Mouse (Mus musculus) heart, postnatal 0 days (tissue): ENCODE results near the gene Exosc7. TPM values are rescaled to one million over a fixed set of nuclear protein-coding genes. Genes with fewer than 3 reads are reported as not detected.

Experiments used
- ATAC-seq: fragments of 200-750 bp; cut with Nextera tagmentation; 2 replicates; pipeline ENCODE4 v1.8.0; 2017; ENCODE audit warnings: low read depth, moderate number of reproducible peaks, moderate library complexity; ENCODE audit not compliant: insufficient read depth
- DNase-seq: peaks from one replicate; pipeline ENCODE4 v3.0.0-alpha.2; 2016; ENCODE audit warnings: low spot score
- H3K27ac ChIP-seq: fragments of 300-500 bp; sonication (generic); 2 replicates; pipeline ENCODE4 v1.5.1; 2014; ENCODE audit warnings: low read depth, mild to moderate bottlenecking
- H3K27me3 ChIP-seq: fragments of 300-500 bp; sonication (generic); 2 replicates; pipeline ENCODE4 v1.6.1; 2014; ENCODE audit warnings: low read length, mixed read lengths; ENCODE audit not compliant: control insufficient read depth, insufficient read depth
- H3K36me3 ChIP-seq: fragments of 300-500 bp; sonication (generic); replicated peaks from 2 replicates; pipeline ENCODE4 v1.6.1; 2014; ENCODE audit warnings: low read length, mixed read lengths; ENCODE audit not compliant: control insufficient read depth, insufficient read depth
- H3K4me1 ChIP-seq: fragments of 300-500 bp; sonication (generic); 2 replicates; pipeline ENCODE4 v1.6.1; 2014; ENCODE audit warnings: antibody characterized with exemption; ENCODE audit not compliant: control insufficient read depth, insufficient read depth
- H3K4me2 ChIP-seq: fragments of 300-500 bp; sonication (generic); 2 replicates; pipeline ENCODE4 v1.6.1; 2014; ENCODE audit warnings: low read depth, mild to moderate bottlenecking, low read length, moderate library complexity
- H3K4me3 ChIP-seq: fragments of 300-500 bp; sonication (generic); 2 replicates; pipeline ENCODE4 v1.5.1; 2014; ENCODE audit warnings: low read depth, low read length
- H3K9ac ChIP-seq: fragments of 300-500 bp; sonication (generic); replicated peaks from 2 replicates; pipeline ENCODE4 v1.6.1; 2014; ENCODE audit warnings: low read depth, low read length, mixed read lengths
- H3K9me3 ChIP-seq: fragments of 300-500 bp; sonication (generic); replicated peaks from 2 replicates; pipeline ENCODE4 v1.6.1; 2016; ENCODE audit warnings: low read length; ENCODE audit not compliant: control insufficient read depth
- CTCF ChIP-seq: IDR thresholded peaks from 2 replicates; pipeline ENCODE4 v1.5.1; 2016; ENCODE audit warnings: antibody characterized with exemption, control low read depth, low read depth
- EP300 ChIP-seq: IDR thresholded peaks from 2 replicates; pipeline ENCODE4 v1.6.1; 2016; ENCODE audit warnings: antibody characterized with exemption, low read depth
- WGBS: fragments of 180-500 bp; shearing (Covaris S2); extraction: QIAGEN DNeasy Blood & Tissue Kit; methylation state at CpG from one replicate; pipeline ENCODE4 v1.1.7; 2014; 5-methylcytosine and 5-hydroxymethylcytosine counted together
- polyA plus RNA-seq: library from polyadenylated mRNA; unstranded; fragments of >200 nt; fragmentation: Nextera tagmentation; extraction: Ambion mirVana; gene quantifications from 2 replicates; pipeline ENCODE4 v1.2.1, GENCODE M21; 2015
- total RNA-seq: library from RNA; depleted of rRNA; stranded (reverse); fragments of >200 nt; gene quantifications from 2 replicates; pipeline ENCODE4 v1.2.3, GENCODE M21; 2014; ENCODE audit warnings: low replicate concordance

The Exosc7 gene
- total and polyA plus RNA-seq, 2 experiments from 2014 or later = 20.2 to 45.6 TPM

DNA sequence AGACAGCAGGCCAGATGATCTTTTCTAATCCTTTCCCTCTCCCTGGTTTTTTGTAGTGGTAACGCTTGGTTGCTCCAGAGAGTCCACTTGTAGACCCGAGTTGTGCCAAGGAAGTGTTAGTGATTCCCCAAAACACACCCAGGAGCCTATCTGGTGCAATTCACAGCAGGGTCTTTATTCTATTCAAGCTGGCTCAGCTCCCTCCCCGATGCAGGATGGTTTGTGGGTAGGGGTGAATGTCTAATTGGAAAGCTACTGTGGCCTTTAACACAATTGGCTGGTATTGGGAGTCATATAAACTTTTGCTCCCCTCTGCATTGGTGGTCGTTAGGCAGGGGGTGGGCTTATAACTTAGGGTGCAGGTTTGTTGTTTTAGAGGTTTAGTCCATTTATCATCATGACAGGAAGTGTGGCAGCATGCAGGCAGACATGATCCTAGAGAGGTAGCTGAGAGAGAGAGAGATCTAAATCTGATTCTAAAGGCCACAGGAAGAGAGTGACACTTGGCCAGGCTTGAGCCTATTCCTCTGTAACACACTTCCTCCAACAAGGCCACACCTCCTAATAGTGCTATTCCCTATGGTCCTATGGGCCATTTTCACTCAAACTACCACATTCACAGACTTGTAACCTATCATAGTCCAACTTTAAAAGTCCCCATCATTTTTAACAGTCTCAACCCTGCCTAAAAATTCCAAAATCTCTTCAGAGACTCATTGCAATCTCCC lies 27.0 kb downstream of the Exosc7 start:
- WGBS = 80% methylated on average over 4 of the region's 4 CpGs
- Histone ChIP-seq H3K27ac (peak overlapping the region; percentile 57), H3K36me3 (peaks cover 34% of the 10 kb centered on the region), H3K4me1 (no peaks in the 10 kb centered on the region), H3K27me3 (no peaks in the 10 kb centered on the region), H3K4me2 (no peak overlapping the region), H3K9me3 (peaks cover 5% of the 10 kb centered on the region; the same call in 1 of the 2 replicates), H3K9ac (no peak overlapping the region), H3K4me3 (no peak overlapping the region)
- TF ChIP-seq CTCF (no peak), EP300 (no peak)
- ATAC-seq = no peak
- no peak for DNase-seq

- no peaks in the 10 kb centered on the region for H3K27me3 ChIP-seq
- no peak for TF ChIP-seq CTCF
- TF ChIP-seq EP300 = no peak
- no peak overlapping the region for H3K9ac ChIP-seq
- 44% methylated on average over 5 of the region's 5 CpGs for WGBS
- H3K27ac ChIP-seq = 0 out of 2 replicates have a peak overlapping the region, but pooled peaks have one; percentile 50
- H3K4me1 ChIP-seq = no peaks in the 10 kb centered on the region; the same call in 1 of the 2 replicates
- H3K4me2 ChIP-seq = no peak overlapping the region
- H3K4me3 ChIP-seq = no peak overlapping the region
- ATAC-seq (peak; percentile 51), DNase-seq (peak; percentile 34)
- peaks cover 13% of the 10 kb centered on the region; the same call in 1 of the 2 replicates for H3K9me3 ChIP-seq
- H3K36me3 ChIP-seq = no peaks in the 10 kb centered on the region
Observed at GRCm38 (mm10) chr9:123148430-123148829, 35.4 kb downstream of the Exosc7 start.

DNA sequence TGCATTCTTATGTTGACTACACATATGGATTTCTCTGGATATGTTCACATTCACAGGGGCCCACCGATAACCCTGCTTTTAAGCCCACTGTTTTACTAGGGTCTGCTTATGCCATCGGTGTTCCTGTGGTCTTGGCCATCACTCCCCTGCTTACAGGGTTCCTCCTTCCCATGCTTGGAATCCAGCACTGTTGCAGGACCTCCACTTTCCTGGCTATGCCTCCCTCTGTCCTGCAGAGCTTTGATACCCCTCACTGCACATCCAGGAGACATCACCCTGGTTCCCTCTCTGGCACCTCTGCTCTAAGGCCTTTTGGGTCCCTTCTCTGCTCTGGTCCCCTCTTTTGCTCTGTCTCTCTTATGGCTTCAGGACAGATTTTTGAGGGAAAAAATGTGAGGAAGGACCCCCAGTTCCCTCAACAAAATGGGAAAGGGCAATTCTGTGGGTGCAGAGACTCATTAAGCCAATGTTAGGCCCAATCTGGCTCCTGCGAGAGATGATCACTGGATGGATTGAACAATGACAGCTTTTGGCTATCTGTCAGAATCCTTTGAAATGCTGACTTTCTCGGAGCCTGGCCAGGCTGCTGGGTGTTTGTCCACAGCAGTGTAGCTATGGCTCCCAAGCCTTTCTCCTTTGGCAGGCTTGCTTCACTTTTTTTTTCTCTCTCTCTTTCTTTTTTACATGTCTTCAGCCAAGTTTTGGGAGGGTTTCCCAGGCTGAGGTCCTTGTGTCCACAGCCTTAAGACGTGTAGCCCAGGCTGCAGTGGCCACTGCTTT lies 37.4 kb downstream of the Exosc7 start, which contains the start of gene Clec3b:
Clec3b (plus strand) TSS at position 706 of the 780 bp plus-strand sequence.
- 0 out of 2 replicates have a peak, but pooled peaks cover 4% of the 10 kb centered on the region for H3K9me3 ChIP-seq
- H3K27ac ChIP-seq = peak within 1 kb of the TSS; percentile 38; the same call in 1 of the 2 replicates
- H3K4me3 ChIP-seq = no peak within 1 kb of the TSS
- ATAC-seq (no peak), DNase-seq (no peak)
- WGBS = 73% methylated on average over 5 of the region's 5 CpGs
- H3K4me1 ChIP-seq = no peaks in the 10 kb centered on the region; the same call in 1 of the 2 replicates
- H3K27me3 ChIP-seq = no peaks in the 10 kb centered on the region
- H3K9ac ChIP-seq = no peak within 1 kb of the TSS
- H3K4me2 ChIP-seq = no peak within 1 kb of the TSS
- TF ChIP-seq EP300 = no peak
- no peaks in the 10 kb centered on the region for H3K36me3 ChIP-seq

DNA sequence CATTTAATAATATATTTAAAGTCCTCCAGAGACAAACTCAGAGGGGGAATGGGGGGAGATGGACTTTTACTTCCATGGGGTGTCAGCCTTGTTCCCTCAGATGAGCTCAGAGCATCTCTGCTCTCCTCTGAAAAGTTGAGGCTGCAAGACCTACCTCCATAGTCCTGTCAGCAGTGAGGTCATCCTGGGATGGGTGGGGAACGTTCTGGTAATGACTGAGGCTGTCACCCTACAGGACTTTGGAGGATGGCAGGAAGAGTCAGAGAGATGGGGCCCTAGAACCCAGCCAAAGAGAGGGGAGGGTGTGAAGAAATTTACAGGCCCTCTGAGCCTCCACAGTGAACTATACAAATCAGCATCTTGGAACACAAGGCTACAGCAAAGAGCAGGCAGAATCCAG lies 38.5 kb downstream of the Exosc7 start:
- Histone ChIP-seq H3K27ac (peak overlapping the region; percentile 38; the same call in 1 of the 2 replicates), H3K4me3 (no peak overlapping the region), H3K4me2 (no peak overlapping the region), H3K36me3 (no peaks in the 10 kb centered on the region), H3K9ac (no peak overlapping the region), H3K9me3 (no peaks in the 10 kb centered on the region), H3K4me1 (no peaks in the 10 kb centered on the region; the same call in 1 of the 2 replicates), H3K27me3 (no peaks in the 10 kb centered on the region)
- DNase-seq (no peak), ATAC-seq (no peak)
- TF ChIP-seq EP300 (no peak), CTCF (no peak)
- 26% methylated on average over 1 of the region's 1 CpGs for WGBS

- WGBS = 57% methylated on average over 3 of the region's 3 CpGs
- Histone ChIP-seq H3K27ac (peak overlapping the region; percentile 43; the same call in 1 of the 2 replicates), H3K4me2 (no peak overlapping the region), H3K9me3 (no peaks in the 10 kb centered on the region), H3K4me3 (no peak overlapping the region), H3K27me3 (no peaks in the 10 kb centered on the region), H3K36me3 (no peaks in the 10 kb centered on the region), H3K9ac (no peak overlapping the region), H3K4me1 (no peaks in the 10 kb centered on the region; the same call in 1 of the 2 replicates)
- no peak for DNase-seq
- ATAC-seq = no peak
- TF ChIP-seq CTCF (no peak), EP300 (no peak)
Observed at GRCm38 (mm10) chr9:123152026-123152425, 39.0 kb downstream of the Exosc7 start.
